Mouse (Mus musculus): Measurements from ENCODE around the gene Gja10.

Gene Gja10

GRCm38 (mm10) chr4:32560724-32561554 lies 41.6 kb downstream of the Gja10 start:
- DNase-seq: peak in 1 of 2 experiments; percentile 32

GRCm38 (mm10) chr4:32560246-32560645 lies 42.3 kb downstream of the Gja10 start:
- DNase-seq: peak; percentile 63 to 73

- DNase-seq: no peak
Measured at GRCm38 (mm10) chr4:32555506-32555905, 47.1 kb downstream of the Gja10 start.

GRCm38 (mm10) chr4:32551337-32551736 lies 51.2 kb downstream of the Gja10 start:
- DNase-seq: no peak

- no peak for DNase-seq
Measured at GRCm38 (mm10) chr4:32549150-32549549, 53.4 kb downstream of the Gja10 start.

Data from kidney, postnatal 4 days (tissue).